Mouse (Mus musculus) WW6 (cell line): ENCODE data around the gene Rnf44.

Experiments
- DNase-seq: peaks from one replicate; pipeline ENCODE4 v3.0.0-alpha.2; 2013; ENCODE audit warnings: low read depth, low spot score

Gene Rnf44

DNA sequence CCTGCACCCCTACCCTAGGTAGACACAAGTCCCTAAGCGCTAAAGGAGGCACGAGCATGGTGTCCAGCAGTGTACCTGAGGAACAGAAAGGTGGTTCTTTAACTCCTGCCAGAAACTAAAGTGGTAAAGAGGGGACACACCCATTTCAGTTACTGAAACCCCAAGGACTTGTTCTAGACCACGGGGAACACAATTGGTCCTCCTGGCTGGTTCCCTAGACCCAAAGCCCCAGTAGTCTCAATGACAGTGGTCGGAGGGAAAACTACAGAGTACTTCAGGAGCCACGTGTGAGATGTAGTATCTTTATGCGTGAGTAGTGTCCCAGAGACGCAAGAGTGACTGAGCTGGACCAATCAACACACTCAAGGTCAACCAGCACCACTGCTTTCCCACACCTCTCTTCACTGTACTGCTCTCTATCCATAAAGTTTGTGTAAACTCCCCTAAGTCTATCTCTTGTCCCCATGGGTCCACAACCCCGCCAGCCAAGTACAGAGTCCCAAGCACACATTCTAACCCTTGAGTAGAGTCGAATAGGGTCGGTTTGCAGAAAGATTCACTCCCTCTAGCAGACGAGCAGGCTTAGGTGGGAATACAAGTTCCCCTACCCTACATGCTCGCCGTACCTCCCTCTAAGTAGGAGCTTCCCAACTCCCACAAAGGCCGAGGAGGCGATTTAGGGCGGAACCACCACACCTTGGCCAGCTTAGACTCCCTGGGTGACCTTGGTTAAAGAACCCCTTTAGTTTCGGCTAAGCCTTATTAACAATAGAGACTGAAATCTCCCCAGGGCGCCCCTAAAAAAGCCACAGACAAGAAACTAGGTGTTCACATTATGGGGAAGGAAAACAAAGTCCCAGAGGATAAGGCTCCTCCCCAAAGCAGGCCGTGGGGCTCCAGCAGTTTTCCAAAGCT lies 7.3 kb downstream of the Rnf44 start:
- no peak for DNase-seq

DNA sequence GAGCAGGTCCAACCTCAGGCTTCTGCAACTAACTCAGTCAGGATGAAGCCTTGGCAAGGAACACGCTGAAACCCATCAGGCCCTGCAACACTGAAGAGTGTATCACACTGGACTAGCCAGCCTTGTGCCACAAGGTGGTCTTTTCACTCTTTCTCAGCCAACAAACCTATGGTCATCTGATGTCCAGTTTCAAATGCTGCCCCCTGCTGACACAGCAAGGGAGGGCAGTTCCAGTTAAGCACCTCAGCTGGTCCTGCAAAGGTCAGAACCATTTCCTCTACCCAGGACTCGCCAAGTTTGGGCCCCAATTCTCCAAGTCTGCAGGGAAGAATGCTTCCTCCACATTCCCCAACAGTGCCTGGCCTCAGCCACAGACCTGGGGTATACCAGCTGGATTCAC lies 8.5 kb downstream of the Rnf44 start:
- DNase-seq: no peak

DNA sequence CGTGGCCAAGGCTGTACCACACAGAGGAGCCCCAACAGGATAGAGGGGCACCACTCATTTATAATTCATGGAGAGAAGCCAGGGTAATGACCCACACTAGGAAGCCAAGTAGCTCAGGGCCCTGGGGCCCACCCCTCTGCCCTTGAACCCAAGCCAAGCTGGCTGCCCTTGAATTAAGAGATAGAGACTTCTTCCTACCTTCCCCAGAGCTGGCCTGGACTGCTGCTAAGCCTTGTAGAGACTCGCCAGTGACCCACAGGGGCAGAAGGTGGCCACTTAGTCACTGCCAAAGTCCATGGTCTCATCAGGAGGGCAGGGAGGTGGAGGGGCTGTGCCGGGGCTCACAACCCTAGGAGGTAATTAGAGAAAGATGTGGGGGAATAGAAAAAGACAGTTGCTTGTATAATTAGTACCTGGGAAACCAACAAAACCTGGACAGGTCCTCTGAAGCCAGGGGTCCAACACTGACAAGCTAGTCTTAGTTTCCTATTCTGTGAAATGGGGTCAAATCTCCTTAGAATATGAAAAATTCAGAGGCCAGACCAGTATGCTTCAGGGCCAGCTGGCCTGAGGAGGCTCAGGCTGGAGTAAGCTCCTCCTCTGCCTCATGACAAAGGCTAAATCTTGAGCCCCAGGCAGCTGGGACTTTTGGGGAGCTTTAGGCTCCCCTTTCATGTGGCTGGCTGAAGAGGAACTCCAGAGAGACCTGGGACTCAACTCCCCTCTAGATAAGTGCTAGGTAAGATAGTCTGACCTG lies 9.4 kb downstream of the Rnf44 start:
- no peak for DNase-seq

DNA sequence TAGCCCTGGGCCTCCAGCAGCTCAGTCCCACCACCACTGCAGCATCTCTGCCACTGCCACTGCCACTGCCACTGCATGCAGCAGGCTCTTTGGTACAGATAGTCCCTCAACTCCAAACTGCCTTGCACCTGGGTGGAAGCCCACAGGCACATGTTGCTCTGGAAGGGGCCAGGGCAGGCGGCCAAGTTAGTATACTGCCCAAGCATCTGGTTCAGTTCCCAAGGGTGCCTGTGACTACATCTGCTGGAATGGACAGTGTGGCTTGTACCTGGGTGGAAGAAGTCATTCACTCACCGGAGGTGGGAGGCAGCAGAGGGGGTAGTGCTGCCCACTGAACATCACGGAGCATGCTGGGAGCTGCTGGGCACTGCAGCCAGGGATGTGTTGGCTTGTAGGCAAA lies 10.4 kb downstream of the Rnf44 start:
- DNase-seq: no peak

DNA sequence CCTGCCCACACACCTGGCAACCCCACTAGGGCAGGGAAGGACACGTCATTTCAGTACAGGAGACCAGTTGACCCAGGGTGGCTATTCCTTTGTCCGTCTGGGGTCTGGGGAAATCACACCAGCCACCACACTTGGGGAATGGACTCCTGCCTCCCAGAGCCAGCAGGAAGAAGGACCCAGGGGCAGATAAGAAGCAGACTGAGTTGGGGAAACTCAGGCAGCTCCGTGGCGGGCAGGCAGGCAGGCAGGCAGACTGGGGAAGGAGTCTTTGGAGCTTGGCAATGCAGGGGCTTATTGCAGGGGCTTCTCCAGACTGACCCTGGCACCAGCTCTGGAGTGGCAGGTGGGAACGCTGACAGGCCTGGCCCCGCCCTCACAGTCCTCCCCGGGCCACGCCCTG lies 12.4 kb downstream of the Rnf44 start:
- no peak for DNase-seq

DNA sequence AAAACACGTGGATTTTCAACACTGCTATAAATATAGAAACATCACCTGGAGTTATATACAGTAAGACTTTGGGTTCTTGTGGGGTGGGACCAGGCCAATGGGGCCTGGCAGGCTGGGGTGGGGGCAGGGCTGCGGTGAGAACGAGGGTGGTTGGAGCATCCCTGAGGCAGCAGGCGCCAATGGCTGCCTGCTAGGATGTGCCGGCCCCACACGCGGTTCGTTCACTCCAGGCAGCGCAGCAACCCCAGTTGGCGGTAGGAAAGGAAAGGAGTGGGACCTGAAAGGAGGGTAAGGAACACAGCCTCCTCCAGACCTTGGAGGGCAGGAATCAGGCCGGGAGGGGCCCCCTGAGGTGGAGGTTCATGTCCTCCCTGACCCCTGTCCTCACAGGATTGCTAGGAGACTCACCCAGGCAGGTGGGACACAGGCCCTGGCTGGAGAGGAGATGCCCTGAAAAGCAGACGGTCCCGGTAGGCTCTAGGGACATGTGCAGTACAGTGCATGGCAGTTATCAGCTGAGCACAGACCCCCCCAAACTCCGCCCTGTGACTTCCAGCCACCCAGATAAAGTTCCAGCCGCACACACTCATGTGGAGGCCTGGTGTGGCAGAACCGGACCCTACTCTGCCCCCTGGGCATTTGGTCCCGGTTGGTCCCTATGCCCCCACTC lies 13.4 kb downstream of the Rnf44 start:
- no peak for DNase-seq

GRCm38 (mm10) chr13:54678263-54678662 lies 15.4 kb downstream of the Rnf44 start:
- no peak for DNase-seq

DNA sequence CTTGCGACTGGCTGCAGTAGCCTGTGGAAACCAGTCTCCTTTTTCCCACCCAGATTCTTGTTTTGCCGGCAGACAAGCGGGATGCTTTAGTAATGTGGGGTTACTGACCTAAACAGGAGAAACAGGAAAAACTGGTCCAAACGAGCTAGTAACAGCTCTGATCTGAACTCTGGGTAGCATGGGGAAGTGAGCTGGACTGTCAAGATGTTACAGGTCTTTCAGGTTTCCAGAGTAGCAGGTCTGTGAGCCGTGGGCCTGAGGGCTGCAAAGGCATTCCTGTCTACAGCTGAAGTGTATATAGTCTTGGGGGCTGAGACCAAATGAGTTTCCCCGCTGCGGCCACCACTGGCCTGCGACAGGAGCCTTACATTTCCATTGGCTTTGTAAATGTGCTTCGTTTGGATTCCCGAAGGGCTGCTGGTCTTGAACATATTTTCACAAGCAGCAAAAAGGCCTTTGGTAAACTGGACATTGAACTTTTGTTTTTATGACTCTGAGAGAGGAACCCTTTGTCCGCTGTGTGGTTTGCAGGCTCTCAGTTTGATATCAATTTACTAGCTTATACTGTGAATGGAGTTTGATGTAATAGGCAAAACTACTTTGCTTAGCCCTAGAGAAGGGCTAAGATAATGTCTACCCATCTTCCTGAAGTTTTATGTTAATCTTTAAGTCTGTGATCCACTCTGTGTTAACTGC lies 17.7 kb downstream of the Rnf44 start:
- DNase-seq: no peak

GRCm38 (mm10) chr13:54670491-54670890 lies 23.2 kb downstream of the Rnf44 start:
- no peak for DNase-seq

DNA sequence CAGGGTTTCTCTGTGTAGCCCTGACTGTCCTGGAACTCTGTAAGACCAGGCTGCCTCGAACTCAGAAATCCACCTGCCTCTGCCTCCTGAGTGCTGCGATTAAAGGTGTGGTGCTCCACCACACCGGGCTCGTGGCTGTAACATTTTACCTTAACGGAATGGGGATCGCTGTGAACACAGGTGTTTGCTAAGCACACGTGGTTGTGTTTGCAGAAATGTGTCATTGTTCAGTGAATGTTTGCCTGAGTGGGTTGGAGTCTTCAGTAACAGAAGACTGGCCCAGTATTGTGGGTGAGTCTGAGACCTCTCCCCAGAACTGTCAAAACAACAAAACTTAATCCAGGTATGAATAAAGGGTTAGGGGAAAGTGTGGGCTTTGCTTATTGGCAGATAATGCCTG lies 28.6 kb downstream of the Rnf44 start:
- no peak for DNase-seq

DNA sequence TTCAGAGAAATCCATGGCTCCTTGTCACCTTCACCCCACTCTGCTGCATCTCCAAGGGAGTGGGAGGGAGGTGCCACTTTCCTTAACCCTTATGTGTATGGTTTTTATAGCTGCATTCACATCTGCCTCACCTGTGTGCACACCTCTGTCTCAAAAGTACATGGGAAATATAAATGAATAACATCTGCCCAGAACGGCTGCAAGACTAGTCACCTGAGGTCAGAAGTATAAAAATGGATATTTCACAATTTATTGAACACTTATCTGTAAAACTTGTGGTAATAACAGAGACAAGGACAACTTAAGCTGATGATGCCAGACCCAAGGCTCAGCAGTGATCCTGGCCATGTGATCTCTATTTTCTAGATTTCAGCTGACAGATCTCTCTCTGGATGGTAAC lies 29.2 kb downstream of the Rnf44 start:
- DNase-seq: no peak

- no peak for DNase-seq
Observed at GRCm38 (mm10) chr13:54663999-54664398, 29.7 kb downstream of the Rnf44 start.

GRCm38 (mm10) chr13:54661358-54661757 lies 32.3 kb downstream of the Rnf44 start:
- no peak for DNase-seq

GRCm38 (mm10) chr13:54660877-54661276 lies 32.8 kb downstream of the Rnf44 start:
- DNase-seq: no peak

GRCm38 (mm10) chr13:54650461-54650860 lies 43.2 kb downstream of the Rnf44 start:
- no peak for DNase-seq

- DNase-seq: no peak
Observed at GRCm38 (mm10) chr13:54635011-54635410, 58.7 kb downstream of the Rnf44 start.

DNA sequence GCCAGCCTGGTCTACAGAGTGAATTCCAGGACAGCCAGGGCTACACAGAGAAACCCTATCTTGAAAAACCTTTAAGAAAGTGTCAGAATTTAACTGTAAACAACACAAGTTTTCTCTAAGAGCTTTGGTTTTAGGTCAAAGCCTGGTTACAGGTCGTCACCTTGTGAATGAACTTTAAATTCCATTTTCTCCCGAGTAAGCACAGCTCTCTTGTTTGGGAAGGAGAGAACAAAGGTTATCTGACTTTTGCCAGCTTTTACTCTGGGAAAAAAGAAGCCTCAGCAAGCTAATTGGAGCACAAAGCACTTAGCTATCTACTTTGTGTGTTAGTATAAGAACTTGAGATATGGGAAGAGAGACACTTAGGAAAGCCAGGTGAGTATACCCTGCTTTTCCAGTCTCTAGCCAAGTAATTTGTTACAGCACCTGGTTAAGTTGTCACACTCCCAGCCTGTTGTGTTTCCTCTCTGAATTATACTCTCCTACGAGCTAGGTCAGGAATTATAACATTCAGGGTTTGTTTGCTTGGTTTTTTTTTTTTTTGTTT lies 60.9 kb downstream of the Rnf44 start:
- no peak for DNase-seq
